Mouse (Mus musculus) cerebellum, adult 11 months (tissue): Measurements from ENCODE around the gene Ptpn21.

Experiments used
- DNase-seq: peaks from one replicate; pipeline ENCODE4 v3.0.0; 2022

Ptpn21 gene

GRCm38 (mm10) chr12:98644852-98645251, 92.4 kb downstream of the Ptpn21 start:
- no peak for DNase-seq

- no peak for DNase-seq
Measured at GRCm38 (mm10) chr12:98628260-98628970, 108.8 kb downstream of the Ptpn21 start.

DNA sequence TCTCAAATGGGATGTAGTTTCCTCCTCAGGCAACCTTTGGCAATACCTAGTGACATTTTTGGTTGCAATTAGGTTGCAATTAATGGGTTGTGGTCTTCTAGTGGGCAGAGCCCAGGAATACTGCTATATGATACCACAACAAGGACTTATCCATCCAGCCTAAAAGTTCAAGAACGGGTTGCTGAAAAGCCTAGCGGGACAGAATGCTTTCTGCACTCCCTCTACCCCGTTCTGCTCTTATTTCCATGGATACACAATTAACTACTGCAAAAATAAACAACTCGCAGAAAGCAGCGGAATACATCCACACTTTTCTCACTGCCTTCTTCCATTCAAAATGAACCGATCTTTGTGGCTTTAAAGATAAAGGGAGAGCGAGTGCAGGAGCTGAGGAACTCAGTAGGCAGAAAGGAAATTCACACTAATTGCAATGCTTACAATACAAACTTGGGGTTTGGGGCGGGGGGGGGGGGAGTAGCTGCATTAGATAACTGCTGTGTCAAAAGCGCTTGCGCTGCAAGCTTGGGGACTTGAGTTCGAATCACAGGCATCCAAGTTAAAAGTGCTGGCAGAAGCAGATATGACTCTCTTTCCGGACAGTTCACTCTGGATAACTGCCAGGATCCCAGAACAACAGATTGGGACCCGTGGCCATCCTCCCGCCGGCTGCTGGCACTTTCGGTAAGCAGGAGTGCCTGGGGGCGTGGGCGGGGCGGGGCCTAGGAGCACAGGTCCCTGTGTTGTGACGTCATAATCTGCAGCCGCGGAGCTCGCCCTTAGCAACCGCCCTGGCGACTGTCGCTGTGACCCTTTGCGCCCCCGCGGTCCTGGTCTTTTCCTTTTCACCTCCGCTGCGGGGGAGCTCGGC, 109.6 kb downstream of the Ptpn21 start, which contains the start of gene Spata7:
Spata7 (plus strand) TSS at position 766 of the 868 bp plus-strand sequence.
- DNase-seq, result peak; percentile 82
